Mouse (Mus musculus) liver, embryonic 11.5 days (tissue): ENCODE measurements around the gene Gm8122. TPM values are rescaled to one million over a fixed set of nuclear protein-coding genes. Genes with fewer than 3 reads are reported as not detected.
"Not testable (repeated sequence)": the region's sequence is repeated elsewhere in the genome, so short reads cannot be mapped to it uniquely, and the experiment has no call there.

Source experiments
- ATAC-seq: fragments of 200-750 bp; cut with Nextera tagmentation; replicated peaks from 2 replicates; pipeline ENCODE4 v1.8.0; 2017; ENCODE audit warnings: moderate number of reproducible peaks, mild to moderate bottlenecking, moderate TSS enrichment, moderate library complexity; ENCODE audit not compliant: low FRiP score
- DNase-seq: peaks from one replicate; pipeline ENCODE4 v3.0.0-alpha.2; 2017; ENCODE audit warnings: low spot score
- H3K27ac ChIP-seq: fragments of 300-500 bp; sonication (generic); 2 replicates; pipeline ENCODE4 v1.5.1; 2014; ENCODE audit warnings: mild to moderate bottlenecking, low read depth, low read length, control low read depth
- H3K27me3 ChIP-seq: fragments of 300-500 bp; sonication (generic); replicated peaks from 2 replicates; pipeline ENCODE4 v1.6.1; 2014; ENCODE audit warnings: low read length, mixed read lengths; ENCODE audit not compliant: control insufficient read depth, insufficient read depth
- H3K36me3 ChIP-seq: fragments of 300-500 bp; sonication (generic); 2 replicates; pipeline ENCODE4 v1.6.1; 2014; ENCODE audit warnings: mild to moderate bottlenecking, low read length, moderate library complexity, mixed read lengths; ENCODE audit not compliant: control insufficient read depth, insufficient read depth
- H3K4me1 ChIP-seq: fragments of 300-500 bp; sonication (generic); replicated peaks from 2 replicates; pipeline ENCODE4 v1.6.1; 2014; ENCODE audit warnings: low read length, mixed read lengths; ENCODE audit not compliant: control insufficient read depth, insufficient read depth
- H3K4me2 ChIP-seq: fragments of 300-500 bp; sonication (generic); 2 replicates; pipeline ENCODE4 v1.6.1; 2014; ENCODE audit warnings: mild to moderate bottlenecking, control low read depth, moderate library complexity
- H3K4me3 ChIP-seq: fragments of 300-500 bp; sonication (generic); 2 replicates; pipeline ENCODE4 v1.5.1; 2014; ENCODE audit warnings: low read depth, low read length, control low read depth
- H3K9ac ChIP-seq: fragments of 300-500 bp; sonication (generic); 2 replicates; pipeline ENCODE4 v1.6.1; 2014; ENCODE audit warnings: low read depth, low read length, control low read depth
- H3K9me3 ChIP-seq: fragments of 300-500 bp; sonication (generic); 2 replicates; pipeline ENCODE4 v1.6.1; 2016; ENCODE audit warnings: low read length, inconsistent platforms, mixed read lengths; ENCODE audit not compliant: control insufficient read depth
- WGBS: fragments of 180-500 bp; shearing (Covaris S2); extraction: QIAGEN DNeasy Blood & Tissue Kit; methylation state at CpG from one replicate; pipeline ENCODE4 v1.1.7; 2014; 5-methylcytosine and 5-hydroxymethylcytosine counted together
- polyA plus RNA-seq: library from polyadenylated mRNA; unstranded; fragments of >200 nt; fragmentation: Nextera tagmentation; extraction: Ambion mirVana; gene quantifications from 2 replicates; pipeline ENCODE4 v1.2.1, GENCODE M21; 2014

The Gm8122 gene
- polyA plus RNA-seq, 1 experiment from 2014 or later: not detected

DNA sequence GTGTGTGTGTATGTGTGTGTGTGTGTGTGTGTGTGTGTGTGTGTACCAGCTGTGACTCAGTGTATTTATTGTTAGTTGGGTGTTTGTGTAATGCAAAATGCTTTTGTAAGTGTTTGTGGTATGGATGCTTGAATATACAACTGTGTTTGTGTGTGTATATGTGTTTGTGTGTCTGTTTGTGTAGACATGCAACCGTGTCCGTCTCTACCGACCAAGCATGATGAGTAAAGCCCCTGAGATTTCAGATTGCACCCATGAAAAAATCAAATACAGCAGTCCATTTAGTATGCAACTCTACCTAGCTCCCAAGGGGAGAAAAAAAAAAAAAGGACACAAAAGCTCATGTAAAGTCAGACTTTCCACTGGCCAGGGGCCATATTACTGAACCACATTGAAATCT is 28.3 kb upstream of the Gm8122 start:
- H3K9ac ChIP-seq, ATAC-seq, H3K9me3 ChIP-seq, H3K27me3 ChIP-seq, H3K36me3 ChIP-seq, H3K4me3 ChIP-seq, H3K4me1 ChIP-seq, H3K27ac ChIP-seq, DNase-seq, H3K4me2 ChIP-seq: not testable (repeated sequence)
- 89% methylated on average over 3 of the region's 3 CpGs for WGBS

DNA sequence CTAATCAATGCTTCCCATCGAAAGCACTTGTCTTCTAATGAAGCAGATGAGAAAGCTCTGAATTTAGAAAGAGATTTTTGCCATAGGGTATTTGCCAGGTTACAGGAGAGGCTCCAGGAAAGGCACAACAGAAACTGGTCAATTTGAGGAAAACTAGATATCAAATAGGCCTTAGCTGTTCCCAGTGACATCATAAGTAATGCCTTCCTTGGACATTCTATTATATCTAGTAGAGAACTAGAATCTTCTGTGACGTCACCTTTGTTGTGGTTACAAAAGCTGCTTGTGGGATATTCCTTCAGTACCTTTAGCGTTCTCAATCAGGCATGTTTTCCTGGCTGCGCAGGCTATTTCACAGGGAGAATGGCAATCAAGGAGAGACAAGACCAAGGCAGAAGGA is 23.2 kb upstream of the Gm8122 start, which contains the start of gene Gm8126:
Gene Gm8126 (plus strand): TSS at position 301 of the 400 bp plus-strand sequence.
- WGBS: 91% methylated on average over 2 of the region's 4 CpGs

DNA sequence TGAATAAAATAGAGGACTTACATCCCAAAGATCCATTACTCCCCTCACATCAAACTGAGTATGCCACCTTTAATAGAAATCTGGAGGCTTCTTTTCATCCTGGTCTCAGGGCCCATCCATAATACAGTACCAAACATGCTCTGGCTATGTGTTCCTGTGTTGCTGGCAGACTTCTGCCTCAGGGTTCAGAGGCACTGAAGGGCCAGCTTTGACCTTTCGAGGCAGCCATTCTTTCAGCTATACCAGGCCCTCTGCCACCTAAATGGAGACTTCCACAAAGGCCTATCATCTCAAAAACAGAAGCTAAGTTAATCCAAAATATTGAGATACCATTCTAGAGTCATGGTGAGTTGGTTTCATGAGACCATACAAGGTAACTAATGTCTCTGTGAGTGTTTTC is 21.4 kb upstream of the Gm8122 start:
- H3K27ac ChIP-seq, H3K4me2 ChIP-seq, H3K36me3 ChIP-seq, DNase-seq, ATAC-seq, H3K9ac ChIP-seq, H3K9me3 ChIP-seq, H3K4me1 ChIP-seq, H3K4me3 ChIP-seq, H3K27me3 ChIP-seq: not testable (repeated sequence)
- 73% methylated on average over 1 of the region's 1 CpGs for WGBS

More for the DNA sequence above, 23.2 kb upstream of the Gm8122 start, which contains the start of gene Gm8126:
- H3K9ac ChIP-seq, H3K27ac ChIP-seq, H3K4me3 ChIP-seq, H3K4me2 ChIP-seq, ATAC-seq, H3K4me1 ChIP-seq, H3K36me3 ChIP-seq, DNase-seq, H3K9me3 ChIP-seq, H3K27me3 ChIP-seq: not testable (repeated sequence)

DNA sequence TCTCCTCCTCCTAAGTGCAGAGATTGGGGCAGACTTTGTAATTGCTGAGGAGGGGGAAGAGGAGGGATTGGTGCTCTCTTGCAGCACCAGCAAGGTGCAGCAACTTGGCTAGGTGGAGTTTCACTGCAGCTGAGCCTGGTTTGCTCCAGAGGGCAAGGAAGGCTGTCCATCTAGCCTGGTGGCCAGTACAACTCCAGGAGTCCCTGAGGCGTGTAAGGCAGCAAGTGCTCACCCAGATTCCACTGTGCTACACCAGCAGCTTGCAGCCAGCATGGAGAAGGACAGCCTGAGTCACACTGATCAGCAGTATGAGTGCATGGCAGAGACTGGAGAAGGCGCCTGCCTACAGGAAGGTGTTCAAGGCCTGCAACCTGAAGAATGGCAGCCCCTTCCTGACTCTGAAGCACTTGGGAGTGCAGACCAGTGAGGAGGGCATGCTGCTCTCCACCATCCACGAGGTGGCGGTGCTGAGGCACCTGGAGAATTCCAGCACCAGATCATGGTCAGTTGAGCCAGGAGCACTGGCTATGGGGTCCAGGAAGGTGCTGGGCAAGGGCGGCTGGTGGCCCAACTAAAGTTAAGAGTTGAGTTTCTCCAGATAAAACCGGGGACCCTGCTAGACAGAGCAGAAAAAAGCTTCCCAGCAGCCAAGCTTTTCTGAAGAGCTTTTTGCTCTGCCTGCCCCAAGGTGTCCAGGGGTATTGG is 15.6 kb upstream of the Gm8122 start:
- H3K27me3 ChIP-seq, H3K9ac ChIP-seq, H3K4me1 ChIP-seq, H3K9me3 ChIP-seq, H3K4me2 ChIP-seq, H3K4me3 ChIP-seq, ATAC-seq, DNase-seq, H3K27ac ChIP-seq, H3K36me3 ChIP-seq: not testable (repeated sequence)
- 29% methylated on average over 4 of the region's 6 CpGs for WGBS

DNA sequence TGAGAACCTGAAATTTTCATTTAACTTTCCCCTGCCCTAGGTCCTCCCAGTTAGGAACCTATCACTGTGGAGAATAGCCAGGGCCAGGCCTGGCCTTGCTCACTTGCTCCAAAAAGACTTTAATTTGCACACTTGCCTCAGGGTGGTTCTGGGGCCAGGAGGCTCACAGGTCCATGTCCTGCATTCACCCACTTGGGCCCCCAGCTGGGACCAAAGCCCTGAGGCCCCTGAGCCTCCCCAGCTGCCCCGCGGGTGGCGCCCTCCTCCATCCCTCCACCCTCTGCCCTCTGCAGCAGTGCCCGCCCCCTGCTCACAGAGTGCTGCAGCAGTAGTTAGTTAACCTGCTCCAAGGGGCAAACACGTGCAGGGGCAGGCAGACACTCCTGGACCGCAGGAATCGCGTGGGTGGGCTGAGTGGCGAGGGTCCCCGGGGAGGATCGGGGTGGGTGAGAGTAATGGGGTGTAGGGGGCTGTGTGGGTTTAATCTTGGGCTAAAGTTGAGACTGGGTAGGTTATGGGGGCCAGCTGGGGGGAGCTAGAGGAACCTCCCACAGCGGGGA is 14.6 kb upstream of the Gm8122 start:
- not testable (repeated sequence) for H3K27me3 ChIP-seq, H3K4me1 ChIP-seq, H3K36me3 ChIP-seq, H3K4me2 ChIP-seq, ATAC-seq, DNase-seq, H3K9me3 ChIP-seq, H3K9ac ChIP-seq, H3K4me3 ChIP-seq, H3K27ac ChIP-seq
- 27% methylated on average over 10 of the region's 12 CpGs for WGBS

DNA sequence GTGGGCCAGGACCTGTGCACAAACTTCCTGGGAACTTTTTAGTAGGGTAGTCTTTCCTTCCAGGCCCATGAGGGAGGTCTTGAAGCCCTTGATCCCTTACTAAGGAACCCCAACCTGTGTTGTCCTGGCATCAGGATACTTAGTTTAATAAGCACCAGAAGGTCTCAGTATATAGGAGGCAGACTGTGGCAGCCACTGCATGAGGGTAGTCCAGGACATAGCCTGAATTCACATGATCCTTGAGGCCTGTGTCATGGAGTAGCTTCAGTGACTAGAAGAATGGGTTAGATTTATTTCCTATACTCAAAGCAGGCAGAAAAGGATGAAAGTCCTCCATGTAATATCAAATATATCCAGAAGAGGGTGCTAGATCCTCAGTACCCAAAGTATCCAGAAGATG is 2.7 kb upstream of the Gm8122 start:
- H3K9me3 ChIP-seq, H3K4me1 ChIP-seq, H3K36me3 ChIP-seq, H3K9ac ChIP-seq, ATAC-seq, H3K4me2 ChIP-seq, H3K27ac ChIP-seq, DNase-seq, H3K27me3 ChIP-seq, H3K4me3 ChIP-seq: not testable (repeated sequence)

Other genes with a start within 250 kb of the Gm8122 start
- not detected in 2 replicates for gene Gm8082, start 241.7 kb downstream of the Gm8122 start, polyA plus RNA-seq
- not detected in 2 replicates for gene Gm10376, start 219.7 kb downstream of the Gm8122 start, polyA plus RNA-seq
- gene Gm8094, start 158.7 kb downstream of the Gm8122 start, polyA plus RNA-seq: not detected in 2 replicates
- gene Gm8104, start 134.7 kb downstream of the Gm8122 start, polyA plus RNA-seq: not detected in 2 replicates
- not detected in 2 replicates for gene Gm7233, start 55.4 kb downstream of the Gm8122 start, polyA plus RNA-seq
- gene Gm8126, start 23.3 kb upstream of the Gm8122 start, polyA plus RNA-seq: not detected in 2 replicates
- not detected in 2 replicates for gene Gm9732, start 39.7 kb upstream of the Gm8122 start, polyA plus RNA-seq
- gene Gm8127, start 58.5 kb upstream of the Gm8122 start, polyA plus RNA-seq: not detected in 2 replicates
- gene 1700001F09Rik, start 112.5 kb upstream of the Gm8122 start, polyA plus RNA-seq: not detected in 2 replicates
- gene Gm8138, start 181.0 kb upstream of the Gm8122 start, polyA plus RNA-seq: not detected in 2 replicates